Mouse (Mus musculus): ENCODE results near the gene Nckap1.
"Not testable (repeated sequence)": the region's sequence is repeated elsewhere in the genome, so short reads cannot be mapped to it uniquely, and the experiment has no call there.

The Nckap1 gene

DNA sequence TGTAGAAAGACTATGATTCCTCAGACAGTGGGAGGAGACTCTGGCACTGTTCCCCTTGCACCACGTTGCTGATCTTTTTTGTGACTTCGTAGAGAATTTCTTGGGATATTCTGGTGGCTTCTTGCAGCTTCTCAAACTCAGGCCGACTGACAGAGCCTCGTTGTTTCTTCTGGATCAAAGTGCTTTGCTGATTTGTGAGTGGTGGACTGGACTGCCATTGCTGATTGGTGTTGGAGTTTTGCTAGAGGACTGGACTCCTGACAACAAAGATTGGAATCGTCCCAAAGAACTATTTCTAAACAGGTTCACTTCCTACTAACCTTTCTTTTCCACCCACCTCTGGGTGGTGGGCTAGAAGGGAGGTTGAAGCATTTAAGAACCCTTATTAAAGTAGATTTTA, 21.5 kb downstream of the Nckap1 start:
- no peak for DNase-seq

GRCm38 (mm10) chr2:80554442-80554841, 26.7 kb downstream of the Nckap1 start:
- DNase-seq, result no peak

GRCm38 (mm10) chr2:80549704-80550103, 31.5 kb downstream of the Nckap1 start:
- DNase-seq, result no peak

GRCm38 (mm10) chr2:80547901-80548300, 33.3 kb downstream of the Nckap1 start:
- DNase-seq, result no peak

- DNase-seq, result no peak
Measured at GRCm38 (mm10) chr2:80542801-80543200, 38.4 kb downstream of the Nckap1 start.

DNA sequence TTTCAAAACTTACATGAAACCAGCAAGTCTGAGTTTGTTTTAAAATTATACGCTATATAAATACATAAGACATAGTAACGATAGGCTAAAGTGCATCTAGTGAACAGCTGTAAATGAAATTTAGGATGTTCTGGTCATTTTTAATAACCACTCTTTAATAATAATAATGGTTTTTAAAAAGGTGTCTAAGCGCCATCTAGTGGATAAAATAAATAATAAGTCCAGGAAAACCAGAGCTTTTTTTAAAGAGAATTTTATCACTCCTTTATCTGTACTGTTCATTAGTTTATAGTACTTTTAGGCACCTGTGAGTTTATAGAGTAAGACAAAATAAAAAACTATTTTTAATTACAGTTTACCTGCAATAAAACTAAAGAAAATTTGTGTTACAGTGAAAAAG, 44.0 kb downstream of the Nckap1 start:
- DNase-seq, result no peak

- DNase-seq, result no peak
Measured at GRCm38 (mm10) chr2:80536608-80537007, 44.6 kb downstream of the Nckap1 start.

- no peak for DNase-seq
Measured at GRCm38 (mm10) chr2:80524275-80524674, 56.9 kb downstream of the Nckap1 start.

DNA sequence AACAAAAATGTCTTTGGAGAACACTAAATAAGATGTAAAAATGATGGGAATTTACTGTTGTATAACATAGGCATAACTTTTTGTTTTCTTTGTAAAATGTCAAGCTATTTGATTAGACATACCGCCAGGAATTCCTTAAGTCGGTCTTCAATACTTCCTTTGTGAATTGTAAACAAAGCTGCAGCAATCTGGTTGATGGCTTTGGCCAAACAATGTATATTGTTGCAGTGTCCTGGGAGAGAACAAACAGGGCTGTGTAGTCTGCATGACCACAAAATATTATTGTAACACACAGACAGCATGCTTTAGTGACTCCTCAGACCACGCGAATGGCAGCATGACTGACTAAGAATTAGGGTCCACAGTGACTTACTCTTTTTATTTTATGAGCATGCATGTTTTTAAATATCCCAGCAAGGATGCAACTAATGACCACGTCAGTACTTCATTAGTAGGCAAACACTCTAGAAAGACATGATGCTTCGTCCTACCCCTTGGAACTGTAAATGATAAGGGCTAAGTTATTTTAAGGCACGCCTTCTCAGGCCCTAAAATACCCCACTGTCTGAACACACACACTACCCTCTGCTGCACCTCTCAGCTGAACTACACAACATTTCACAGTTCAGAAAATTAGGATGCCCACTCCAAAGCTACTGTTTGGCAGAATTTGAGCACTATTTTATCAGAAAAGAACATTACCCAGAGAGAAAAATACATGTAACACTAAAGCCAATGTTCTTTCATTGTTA, 75.0 kb downstream of the Nckap1 start:
- no peak for DNase-seq

DNA sequence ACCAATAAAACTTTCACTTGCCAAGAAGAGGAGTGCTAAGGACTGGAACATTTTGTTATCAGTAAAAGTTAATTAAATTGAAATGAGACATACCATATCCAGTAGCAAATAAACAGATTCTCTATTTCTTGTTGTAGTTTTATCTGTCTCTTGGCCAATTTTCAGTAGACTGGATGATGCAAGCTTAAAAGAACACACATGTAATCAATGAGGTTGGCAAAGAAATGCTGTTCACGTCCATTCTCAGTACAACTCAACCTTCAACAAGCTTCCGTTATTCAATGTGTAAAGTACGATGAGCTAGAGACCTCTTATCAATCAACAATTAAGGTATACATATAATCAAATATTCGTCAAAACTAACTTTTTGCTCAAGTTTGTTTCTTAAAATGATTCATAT, 79.0 kb downstream of the Nckap1 start:
- DNase-seq, result no peak

DNA sequence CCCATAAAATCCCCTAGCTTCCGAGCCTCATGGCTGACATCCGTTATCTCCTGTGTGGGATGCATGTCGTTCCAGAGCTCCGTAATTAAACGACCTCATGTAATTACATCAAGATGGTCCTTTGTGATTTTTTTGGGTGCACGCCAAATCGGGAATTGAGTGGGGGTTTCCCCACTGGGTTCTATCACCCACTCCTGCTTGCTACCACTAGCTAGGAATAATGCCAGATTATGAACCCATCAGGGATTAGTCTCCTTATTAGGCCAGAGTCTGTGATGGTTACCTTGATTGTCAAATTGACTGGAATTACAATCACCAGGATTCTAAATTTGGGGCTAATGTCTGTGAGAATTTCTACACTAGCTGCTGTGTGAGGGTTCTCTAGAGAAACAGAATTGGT, 85.9 kb downstream of the Nckap1 start:
- DNase-seq, result not testable (repeated sequence)

GRCm38 (mm10) chr2:80486851-80487250, 94.3 kb downstream of the Nckap1 start:
- DNase-seq, result no peak

DNA sequence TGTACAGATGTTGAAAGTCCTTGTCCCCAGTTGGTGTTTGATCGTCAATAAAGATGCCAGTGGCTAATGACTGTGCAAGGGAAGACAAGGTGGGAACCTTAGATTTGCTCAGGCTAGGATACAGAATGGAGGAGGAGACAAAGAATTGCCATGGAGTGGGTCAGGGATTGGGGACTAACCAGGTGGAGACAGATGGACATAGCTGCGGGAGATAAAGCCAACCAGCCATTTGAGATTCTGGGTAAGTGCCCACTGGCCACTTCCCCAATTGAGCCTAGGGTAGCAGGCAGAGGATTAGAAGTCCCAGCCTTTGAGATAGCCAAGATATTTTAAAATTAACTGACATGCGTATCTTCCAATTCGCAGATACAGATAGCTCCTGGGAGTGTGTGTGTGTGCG, 96.2 kb downstream of the Nckap1 start:
- no peak for DNase-seq

GRCm38 (mm10) chr2:80475831-80476230, 105.3 kb downstream of the Nckap1 start:
- DNase-seq, result no peak

DNA sequence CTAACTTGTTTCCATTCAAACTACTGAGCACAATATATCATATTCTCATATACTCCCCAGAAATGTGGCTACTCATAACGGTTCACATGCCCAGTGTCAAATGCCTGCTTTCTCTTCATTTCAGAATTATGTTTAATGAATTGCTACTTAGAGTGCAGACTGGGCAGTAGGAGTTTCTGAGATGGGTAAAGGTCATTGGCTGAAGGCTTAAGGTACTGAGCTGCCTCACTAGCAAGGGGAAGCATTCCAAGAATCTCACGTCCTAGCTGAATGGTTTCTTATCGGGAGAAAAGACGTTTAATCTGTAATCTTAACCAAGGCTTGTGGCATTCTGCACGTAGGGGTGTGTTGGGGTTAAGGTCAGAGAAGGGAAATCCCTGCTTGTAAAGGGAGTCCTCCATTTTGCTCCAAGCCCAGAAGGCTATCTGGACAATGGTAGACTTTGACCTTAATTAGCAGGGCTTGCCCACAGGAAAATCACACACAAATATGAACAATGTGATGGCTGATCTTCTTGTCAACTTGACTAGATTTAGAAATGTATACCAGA, 106.9 kb downstream of the Nckap1 start:
- DNase-seq, result no peak

DNA sequence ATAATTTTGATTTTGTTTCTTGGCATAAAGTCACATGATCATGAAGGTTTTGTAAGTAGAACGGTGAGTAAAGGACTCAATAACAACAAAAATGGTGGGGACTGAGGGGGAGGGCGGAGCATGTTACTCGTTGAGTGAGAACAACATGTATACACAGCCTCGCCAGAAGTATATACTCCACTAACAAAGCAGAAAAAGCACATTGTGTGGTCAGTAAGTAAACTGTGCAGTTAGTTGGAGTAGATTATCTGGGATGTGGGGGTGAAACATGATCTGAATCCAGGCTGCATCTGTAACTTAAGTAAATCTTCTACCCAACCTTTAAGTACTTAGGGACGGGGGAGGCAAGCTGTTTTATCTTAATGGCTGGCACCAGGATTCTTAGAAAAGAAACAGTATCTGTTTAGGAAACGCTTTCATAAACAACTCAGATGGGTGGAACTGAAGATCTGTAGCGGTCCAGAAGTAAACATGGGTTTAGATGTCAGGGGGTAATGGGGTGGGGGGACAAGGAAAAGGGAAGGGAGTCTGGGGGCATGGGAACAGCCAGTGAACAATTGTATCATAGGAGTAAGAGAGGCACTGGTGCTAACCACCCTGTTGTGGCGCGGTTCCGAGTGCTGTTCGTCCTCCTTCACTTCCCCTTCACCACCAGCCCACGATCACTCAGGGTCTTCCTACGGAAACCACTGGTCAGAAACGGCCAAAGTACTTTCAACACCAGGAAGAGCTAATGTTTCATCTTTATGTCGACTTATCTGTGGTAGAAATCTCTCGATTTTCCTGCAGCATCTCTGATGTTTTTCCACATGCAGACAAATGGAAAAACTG, 115.0 kb downstream of the Nckap1 start:
- no peak for DNase-seq

DNA sequence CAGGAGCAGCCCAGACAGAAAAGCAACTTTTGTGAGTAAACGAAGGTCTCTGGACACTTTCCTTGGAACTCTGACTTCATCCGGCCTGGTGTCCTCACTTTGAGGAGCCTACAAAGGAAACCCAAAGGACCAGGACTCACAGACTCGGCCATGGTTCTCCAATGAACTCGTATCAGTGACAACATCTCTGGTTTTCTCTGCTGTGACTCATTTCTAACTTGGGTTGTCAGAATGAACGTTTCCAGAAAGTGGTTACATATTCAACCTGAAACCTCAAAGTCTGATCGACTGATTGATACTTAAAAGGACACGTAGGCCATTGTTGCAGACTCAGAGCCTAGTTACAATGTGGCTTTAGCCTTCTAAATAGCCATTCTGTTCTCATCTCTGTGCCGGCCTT, 119.4 kb downstream of the Nckap1 start:
- no peak for DNase-seq

Data from B cell, adult 2 months (primary cell).